Mouse (Mus musculus) liver, adult 2 months (tissue): ENCODE measurements at regions not wholly inside any gene's neighbourhood (a gene's known extent, or its start where the extent isn't known, plus 50 kb on each side); places are given as distances from the start of the nearest gene placed in this dataset.

Experiments used
- CTCF ChIP-seq: fragments of 200-500 bp; IDR thresholded peaks from 2 replicates; pipeline ENCODE4 v1.5.1; 2011; ENCODE audit warnings: low read depth, low read length, control low read depth
- POLR2A ChIP-seq: fragments of 200-500 bp; IDR thresholded peaks from 2 replicates; pipeline ENCODE4 v1.6.1; 2011; ENCODE audit warnings: low read length, control low read depth; ENCODE audit not compliant: insufficient read depth; ENCODE audit errors: extremely low read depth

- TF ChIP-seq CTCF = no peak
- TF ChIP-seq POLR2A = no peak
These were observed 126.7 kb upstream of the Smarca2 start for GRCm38 (mm10) chr19:26478055-26478737.
